Comparison of ENCODE assay signal across 8 mouse cellular contexts in genomic region chr5:77459896-77460717, GRCm38 (mm10). TPM values are rescaled to one million over a fixed set of nuclear protein-coding genes. Genes with fewer than 3 reads are reported as not detected.
DNase-seq lines count a peak whose midpoint lies in the region; ATAC-seq lines count a peak whose summit lies in the region.

No protein-coding gene starts in this region.

- peak overlapping the region; percentile 44 for H3K9ac ChIP-seq in intestine, embryonic 14.5 days (ENCODE audit: low read length)

- under 1% methylated on average over 29 of the region's 29 CpGs for WGBS in intestine, embryonic 14.5 days

- ATAC-seq in intestine, embryonic 14.5 days (replicated peaks; ENCODE audit: low FRiP score, low TSS enrichment, low read depth) = peak; percentile 88
- ATAC-seq in megakaryocyte progenitor cell, adult 5-6 weeks (replicated peaks; ENCODE audit: poor library complexity) = peak; percentile 92

- H3K9me3 ChIP-seq in intestine, embryonic 14.5 days (ENCODE audit: control insufficient read depth, low read length) = no peaks in the 10 kb centered on the region

- H3K4me3 ChIP-seq in intestine, embryonic 14.5 days (ENCODE audit: low read depth, low read length) = peak overlapping the region; percentile 55

- DNase-seq in adrenal gland, adult 2 months = peak; percentile 91
- peak; percentile 88 for DNase-seq in embryo, embryonic 11 days
- peak; percentile 82 for DNase-seq in gastrocnemius, postnatal 25 days
- peak; percentile 100 for DNase-seq in intestine, embryonic 14.5 days (ENCODE audit: low spot score)
- peak; percentile 90 to 92 for DNase-seq in left cerebral cortex, postnatal 10 days (ENCODE audit: extremely low spot score in 1 of 2, low spot score in 2 of 2)
- DNase-seq in right cerebral cortex, postnatal 10 days (ENCODE audit: low spot score in 2 of 2) = peak; percentile 93 to 95
- peak; percentile 94 for DNase-seq in urinary bladder, postnatal 14 days (ENCODE audit: low spot score)

- no peaks in the 10 kb centered on the region for H3K27me3 ChIP-seq in intestine, embryonic 14.5 days (replicated peaks; ENCODE audit: control insufficient read depth, insufficient read depth, low read length)

- H3K4me2 ChIP-seq in intestine, embryonic 14.5 days (ENCODE audit: low read length) = peak overlapping the region; percentile 58

- no peaks in the 10 kb centered on the region for H3K36me3 ChIP-seq in intestine, embryonic 14.5 days (ENCODE audit: control insufficient read depth, insufficient read depth, low read length)

- intact Hi-C loops in left cerebral cortex, postnatal 10 days (cut with DNase I) = loop anchor here (5.0 kb wide), 1 partner anchor 347 kb away; no protein-coding TSS in a partner anchor

- no peaks in the 10 kb centered on the region for H3K4me1 ChIP-seq in intestine, embryonic 14.5 days (replicated peaks; ENCODE audit: control insufficient read depth, insufficient read depth, low read length)

- H3K27ac ChIP-seq in intestine, embryonic 14.5 days (ENCODE audit: low read depth) = peak overlapping the region; percentile 34

RNA-seq across cellular contexts. Expression of gene Igfbp7, which starts 52.3 kb away (rescaled TPM):
- 100 to 1,000 TPM; 651 to 852 TPM for total RNA-seq in adrenal gland, adult 2 months (2021)
- 5,575 and 9,689 TPM in 2 replicates for polyA plus RNA-seq in adrenal gland, adult 2 months (2012; rRNA removed)
- 100 to 1,000 TPM; 105 to 156 TPM for total RNA-seq in gastrocnemius, postnatal 25 days (2021)
- 52.4 and 57.9 TPM in 2 replicates for polyA plus RNA-seq in intestine, embryonic 14.5 days (2014; fragmentation: Nextera tagmentation; extraction: Ambion mirVana)
- total RNA-seq in left cerebral cortex, postnatal 10 days (2021) = 10 to 100 TPM; 53.8 to 54.4 TPM
- 0.96 and 1.5 TPM in 2 replicates for total RNA-seq in megakaryocyte progenitor cell, adult 5-6 weeks (2015)
- 0.44 and 0.79 TPM in 2 replicates for total RNA-seq in megakaryocyte progenitor cell, adult 5-6 weeks (2017)

Comparison
In these comparisons a context has a peak if more than half of its experiments do, and no peak if none do; other contexts are left out.
1. Peak in every context shown above with its lines: DNase-seq, ATAC-seq, H3K4me3 ChIP-seq and H3K27ac ChIP-seq.
2. RNA of gene Igfbp7, which starts 52.3 kb away (total RNA-seq): 651 to 852 TPM in adrenal gland, adult 2 months, 105 to 156 TPM in gastrocnemius, postnatal 25 days and 53.8 to 54.4 TPM in left cerebral cortex, postnatal 10 days; 0.44 to 1.5 TPM in megakaryocyte progenitor cell, adult 5-6 weeks; every median in the first group is over 10 times any median in the second.